Mouse (Mus musculus) ovary, postnatal 10 days (tissue): ENCODE data around the gene Mast3.
A peak's percentile ranks its signal among the peaks of the same experiment; 100 is the strongest.
"Not testable (repeated sequence)": the region's sequence is repeated elsewhere in the genome, so short reads cannot be mapped to it uniquely, and the experiment has no call there.

Source experiments
- DNase-seq: peaks from one replicate; pipeline ENCODE4 v3.0.0; 2022; ENCODE audit warnings: low spot score

Mast3 gene

DNA sequence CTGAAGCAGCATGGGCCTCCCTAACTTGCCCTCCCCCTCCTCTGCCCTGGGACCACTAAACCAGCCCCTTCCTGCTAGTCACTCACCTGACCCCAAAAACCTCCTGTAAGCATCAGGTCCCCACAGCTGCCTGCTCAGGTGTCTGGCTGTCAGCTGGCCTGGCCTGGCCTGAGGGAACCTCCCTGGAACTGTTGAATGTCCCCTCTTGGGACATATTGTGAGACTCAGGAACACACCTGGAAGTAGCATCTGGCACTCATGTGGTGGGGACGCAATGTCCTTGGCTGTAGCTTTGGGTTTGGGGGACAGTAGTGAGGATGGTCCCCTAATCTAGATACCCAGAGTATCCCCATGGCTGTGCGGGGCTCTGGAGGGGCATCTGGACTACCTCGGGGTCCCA, 29.2 kb upstream of the Mast3 start:
- DNase-seq: no peak

DNA sequence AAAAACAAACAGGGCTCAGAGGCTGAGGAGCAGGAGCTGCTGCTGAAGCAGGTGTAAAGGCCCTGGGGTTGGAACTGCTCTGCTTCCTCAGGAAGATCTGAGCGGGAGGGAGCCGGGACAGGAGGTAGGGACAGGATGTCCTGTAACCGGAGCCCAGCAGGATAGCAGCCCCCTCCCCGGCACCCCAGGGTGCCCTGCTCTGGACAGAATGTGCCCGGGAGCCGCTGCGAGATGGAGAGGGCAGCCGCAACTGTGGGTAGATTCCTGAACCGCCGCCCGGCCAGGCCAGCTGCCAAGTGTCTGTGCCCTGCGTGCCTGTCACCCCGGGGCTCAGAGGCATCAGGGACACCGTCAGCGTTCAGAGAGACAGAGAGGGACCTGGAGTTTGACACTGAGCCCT, 28.7 kb upstream of the Mast3 start:
- DNase-seq: no peak

DNA sequence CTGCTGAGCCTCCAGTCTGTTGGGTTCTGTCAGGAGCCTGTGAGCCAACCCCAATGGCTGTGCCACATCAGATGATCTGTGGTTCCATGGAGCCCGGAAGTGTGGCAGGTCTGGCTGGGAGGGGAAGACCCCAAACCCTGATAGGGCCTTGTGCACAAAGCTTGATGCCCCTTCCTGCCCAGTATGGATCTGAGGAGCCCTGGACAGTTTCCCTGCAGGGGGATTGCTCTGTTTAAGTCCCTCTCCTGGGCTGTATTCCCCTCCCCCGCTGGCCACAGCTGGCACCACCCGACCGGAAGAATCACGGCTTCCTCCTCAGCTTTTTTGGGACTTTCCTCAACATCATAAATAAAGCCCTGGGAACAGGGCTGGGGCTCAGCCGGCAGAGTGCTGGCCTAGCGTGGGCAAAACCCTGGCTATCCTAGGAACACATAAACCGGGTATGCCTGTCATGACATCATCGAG, 28.2 kb upstream of the Mast3 start:
- no peak for DNase-seq

- DNase-seq: no peak
Measured at GRCm38 (mm10) chr8:70832371-70832770, 27.5 kb upstream of the Mast3 start.

DNA sequence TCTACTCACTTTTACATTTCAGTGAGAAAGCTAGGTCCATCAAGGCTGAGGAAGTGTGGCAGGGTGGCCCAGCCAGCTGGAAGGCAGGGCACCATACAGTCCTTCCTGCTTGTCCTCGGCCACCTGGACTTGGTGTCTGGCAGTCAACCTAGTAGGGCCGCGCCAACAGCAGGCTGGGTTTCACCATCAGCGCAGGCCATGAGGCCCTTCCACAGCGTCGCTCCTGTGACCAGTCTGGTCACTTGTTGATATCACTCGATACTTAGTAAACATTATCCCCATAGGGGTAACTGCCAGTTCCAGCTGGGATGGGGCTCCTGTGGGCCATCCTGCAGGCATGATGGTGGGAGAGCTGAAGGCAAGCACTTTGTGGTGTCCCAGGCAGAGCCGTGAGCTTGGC, 26.7 kb upstream of the Mast3 start:
- no peak for DNase-seq

- DNase-seq: no peak
Measured at GRCm38 (mm10) chr8:70827796-70828195, 22.9 kb upstream of the Mast3 start.

- no peak for DNase-seq
Measured at GRCm38 (mm10) chr8:70827010-70827409, 22.2 kb upstream of the Mast3 start.

- no peak for DNase-seq
Measured at GRCm38 (mm10) chr8:70825816-70826215, 21.0 kb upstream of the Mast3 start.

DNA sequence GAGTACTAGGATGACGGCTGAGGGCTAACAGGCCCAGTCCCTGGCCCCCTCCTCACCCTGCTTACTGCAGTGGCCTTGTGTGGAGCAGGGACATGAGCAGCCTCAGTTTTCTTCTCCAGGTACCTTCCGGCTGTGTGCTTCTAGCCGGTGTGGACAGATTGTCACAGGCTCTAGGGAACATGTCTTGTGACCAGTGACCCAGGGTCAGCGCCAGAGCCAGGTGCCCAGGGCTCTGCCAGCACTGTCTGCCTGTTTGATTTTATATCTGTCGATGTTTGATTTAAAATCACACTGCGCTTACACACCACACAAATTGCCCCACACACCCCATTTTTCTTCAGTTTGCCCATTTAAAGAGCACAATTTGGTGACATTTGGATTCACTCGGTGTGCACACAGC, 18.9 kb upstream of the Mast3 start:
- no peak for DNase-seq

- DNase-seq: not testable (repeated sequence)
Measured at GRCm38 (mm10) chr8:70822594-70822993, 17.7 kb upstream of the Mast3 start.

DNA sequence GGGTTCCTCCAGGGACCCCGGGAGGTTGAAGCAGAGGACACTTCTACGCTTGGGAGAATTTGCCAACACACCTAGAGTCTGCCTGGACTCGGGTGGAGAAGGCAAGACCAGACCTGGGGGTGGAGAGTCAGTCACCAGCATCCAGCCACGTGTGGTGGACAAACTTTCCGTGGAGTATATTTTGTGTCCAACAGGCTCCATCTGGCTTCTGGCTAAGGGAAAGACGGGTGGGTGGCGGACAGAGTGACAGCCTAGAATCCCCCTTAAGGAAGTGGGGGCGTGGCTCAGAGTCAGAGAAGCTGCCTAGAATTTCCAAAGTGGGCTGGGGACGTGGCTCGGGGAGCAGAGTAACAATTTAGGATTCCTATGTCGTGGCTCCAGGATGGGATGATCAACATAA, 17.1 kb upstream of the Mast3 start:
- no peak for DNase-seq

GRCm38 (mm10) chr8:70821399-70821962, 16.6 kb upstream of the Mast3 start:
- DNase-seq: peak; percentile 42

GRCm38 (mm10) chr8:70820101-70820935, 15.5 kb upstream of the Mast3 start:
- no peak for DNase-seq

DNA sequence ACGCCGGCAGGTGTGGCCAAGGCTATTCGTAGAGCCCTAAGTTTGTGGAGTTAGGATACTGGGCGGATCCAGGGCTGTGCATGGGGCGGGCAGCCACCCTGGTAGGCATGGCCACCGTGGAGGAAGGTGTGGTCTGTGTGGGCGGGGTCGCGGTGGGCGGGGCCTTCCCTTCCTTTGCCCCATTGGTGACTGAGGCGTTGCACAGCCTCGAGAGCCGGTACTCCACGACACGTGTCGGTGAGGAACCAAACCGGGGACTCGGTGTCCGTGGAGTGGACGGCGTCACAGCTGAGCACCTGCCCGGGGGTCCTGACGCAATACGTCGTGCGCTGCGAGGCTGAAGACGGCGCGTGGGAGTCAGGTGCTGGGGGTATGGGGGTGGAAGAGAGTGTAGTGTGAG, 11.8 kb upstream of the Mast3 start:
- DNase-seq: no peak

DNA sequence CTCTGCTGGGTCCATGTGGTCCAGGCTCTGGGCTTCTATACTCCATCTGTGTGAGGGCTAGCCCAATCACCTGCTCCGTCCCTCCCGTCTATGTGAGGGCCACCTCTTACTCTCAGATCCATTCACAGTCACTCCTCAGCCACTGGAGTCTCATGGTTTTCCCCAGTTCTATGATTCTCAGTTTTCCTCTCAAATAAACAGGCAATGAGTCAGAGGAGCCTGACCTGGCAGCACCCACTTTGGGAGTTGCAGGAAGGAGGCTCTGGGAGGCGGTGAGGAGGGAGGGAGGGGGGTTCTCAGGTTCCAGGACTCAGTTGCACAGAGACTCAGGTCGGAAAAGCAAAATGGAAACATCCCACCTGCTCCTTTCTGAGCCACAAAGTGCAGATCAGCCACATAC, 8.0 kb upstream of the Mast3 start:
- DNase-seq: no peak

- DNase-seq: no peak
Measured at GRCm38 (mm10) chr8:70812055-70812454, 7.2 kb upstream of the Mast3 start.

GRCm38 (mm10) chr8:70810962-70811680, 6.3 kb upstream of the Mast3 start:
- DNase-seq: no peak

DNA sequence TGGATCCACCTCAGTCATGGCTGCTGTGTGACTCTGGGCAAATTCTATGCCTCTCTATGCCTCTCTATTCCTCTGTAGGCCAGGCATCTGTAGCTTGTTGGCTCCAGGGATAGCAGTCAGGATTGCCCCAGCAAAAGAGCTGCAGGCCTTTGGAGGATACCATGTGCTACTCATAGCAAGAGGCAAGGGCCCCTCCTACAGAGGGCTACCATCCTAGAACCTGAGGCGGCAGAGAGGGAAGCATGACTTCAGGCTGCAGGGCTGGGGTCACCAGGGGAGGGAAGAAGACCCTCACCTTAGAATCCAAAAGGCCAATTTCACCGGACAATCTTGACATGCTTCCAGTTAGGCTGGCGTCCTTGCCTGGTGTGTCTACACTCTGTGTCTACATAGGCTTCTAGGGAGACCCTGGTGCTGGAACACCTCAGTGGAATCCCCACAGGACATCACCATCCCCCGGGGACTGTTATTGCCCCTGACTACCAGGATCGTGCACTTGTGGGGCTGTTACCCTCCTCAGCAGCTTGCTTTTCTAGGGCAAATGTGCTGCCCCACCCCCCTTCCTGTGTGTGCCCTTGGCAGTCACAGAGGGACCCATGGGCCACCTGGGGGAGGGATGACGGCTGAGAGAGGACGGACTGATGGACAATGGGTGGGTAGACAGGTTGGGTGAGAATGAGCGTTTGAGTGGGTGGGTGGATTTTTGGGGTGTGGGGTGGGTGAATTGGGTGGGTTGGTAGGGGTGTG, 4.3 kb upstream of the Mast3 start:
- DNase-seq: no peak

DNA sequence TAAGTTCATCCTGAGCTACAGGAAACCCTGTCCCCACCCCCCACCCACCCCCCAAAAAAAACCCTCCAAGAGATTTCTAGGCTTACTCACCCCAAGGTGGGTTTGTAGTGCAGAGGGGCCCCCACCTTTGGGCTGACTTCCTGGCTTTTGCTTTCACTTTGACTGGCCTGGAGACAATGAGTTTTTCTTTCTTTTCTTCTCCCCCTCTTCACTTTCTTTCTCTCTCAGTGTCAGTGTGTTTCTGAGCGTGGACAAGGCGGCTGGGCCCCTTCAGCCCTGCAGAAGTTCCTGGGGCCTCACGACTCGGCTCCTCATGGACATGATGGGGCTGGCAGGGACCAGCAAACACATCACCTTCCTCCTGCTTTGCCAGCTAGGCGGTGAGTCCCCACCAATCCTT, 3.4 kb upstream of the Mast3 start, which contains the start of gene Il12rb1:
Gene Il12rb1 (plus strand): TSS at position 211 of the 400 bp plus-strand sequence.
- DNase-seq: no peak

GRCm38 (mm10) chr8:70807304-70807703, 2.5 kb upstream of the Mast3 start:
- DNase-seq: no peak

GRCm38 (mm10) chr8:70806541-70806940, 1.7 kb upstream of the Mast3 start:
- DNase-seq: no peak

- no peak for DNase-seq
Measured at GRCm38 (mm10) chr8:70803761-70804480, 933 bp downstream of the Mast3 start.
